Mouse (Mus musculus) kidney, adult 2 months (tissue): Measurements from ENCODE around the gene Ankdd1a. TPM values are rescaled to one million over a fixed set of nuclear protein-coding genes. Genes with fewer than 3 reads are reported as not detected.

Experiments used
- DNase-seq: peaks from one replicate; pipeline ENCODE4 v3.0.0; 2021
- H3K27ac ChIP-seq: fragments of 200-500 bp; 2 replicates; pipeline ENCODE4 v1.5.1; 2012; ENCODE audit warnings: low read depth, low read length, control low read depth, inconsistent platforms; ENCODE audit not compliant: insufficient read depth
- H3K27me3 ChIP-seq: fragments of 200-500 bp; replicated peaks from 2 replicates; pipeline ENCODE4 v1.6.1; 2012; ENCODE audit warnings: mild to moderate bottlenecking, moderate library complexity, low read length, inconsistent platforms; ENCODE audit not compliant: control insufficient read depth, insufficient read depth
- H3K36me3 ChIP-seq: fragments of 200-500 bp; 2 replicates; pipeline ENCODE4 v1.6.1; 2012; ENCODE audit warnings: mild to moderate bottlenecking, moderate library complexity, low read length, inconsistent platforms; ENCODE audit not compliant: control insufficient read depth, insufficient read depth
- H3K4me1 ChIP-seq: fragments of 200-500 bp; 2 replicates; pipeline ENCODE4 v1.6.1; 2011; ENCODE audit warnings: low read length; ENCODE audit not compliant: control insufficient read depth, insufficient read depth
- H3K4me3 ChIP-seq: fragments of 200-500 bp; 2 replicates; pipeline ENCODE4 v1.5.1; 2011; ENCODE audit warnings: mild to moderate bottlenecking, low read depth, low read length, control low read depth; ENCODE audit not compliant: insufficient read depth
- CTCF ChIP-seq: fragments of 200-500 bp; conservative IDR thresholded peaks from 2 replicates; pipeline ENCODE4 v1.5.1; 2011; ENCODE audit warnings: low read depth, mild to moderate bottlenecking, control low read depth, low read length, moderate library complexity, mixed read lengths; ENCODE audit not compliant: insufficient read depth, insufficient read length
- POLR2A ChIP-seq: fragments of 200-500 bp; IDR thresholded peaks from one replicate; pipeline ENCODE4 v1.6.1; 2011; ENCODE audit warnings: low read depth, low read length, control low read depth
- WGBS: fragments of 180-500 bp; shearing (Covaris S2); methylation state at CpG from one replicate; pipeline ENCODE4 v1.1.7; 2018; 5-methylcytosine and 5-hydroxymethylcytosine counted together
- polyA plus RNA-seq: library from polyadenylated mRNA; depleted of rRNA; stranded (reverse); fragments of >200 nt; gene quantifications from 2 replicates; pipeline ENCODE4 v1.2.3, GENCODE M21; 2012

Ankdd1a gene
- polyA plus RNA-seq, 1 experiment, result 0.06 TPM

- no peaks in the 10 kb centered on the region for H3K27me3 ChIP-seq
- TF ChIP-seq POLR2A, result no peak
- TF ChIP-seq CTCF, result no peak
- 92% methylated on average over 6 of the region's 6 CpGs for WGBS
- DNase-seq, result no peak
- no peak overlapping the region for H3K27ac ChIP-seq
- no peaks in the 10 kb centered on the region for H3K4me1 ChIP-seq
- no peak overlapping the region for H3K4me3 ChIP-seq
- no peaks in the 10 kb centered on the region for H3K36me3 ChIP-seq
These were observed 38.8 kb upstream of the Ankdd1a start for GRCm38 (mm10) chr9:65558806-65559205.

- Histone ChIP-seq H3K27me3 (no peaks in the 10 kb centered on the region), H3K27ac (no peak overlapping the region), H3K36me3 (no peaks in the 10 kb centered on the region), H3K4me1 (no peaks in the 10 kb centered on the region), H3K4me3 (no peak overlapping the region)
- DNase-seq, result no peak
- 94% methylated on average over 5 of the region's 5 CpGs for WGBS
- TF ChIP-seq CTCF, result no peak
- no peak for TF ChIP-seq POLR2A
These were observed 37.0 kb upstream of the Ankdd1a start for GRCm38 (mm10) chr9:65556979-65557378.

- Histone ChIP-seq H3K36me3 (no peaks in the 10 kb centered on the region), H3K27me3 (no peaks in the 10 kb centered on the region), H3K4me3 (no peak overlapping the region), H3K27ac (no peak overlapping the region), H3K4me1 (no peaks in the 10 kb centered on the region)
- 96% methylated on average over 8 of the region's 8 CpGs for WGBS
- no peak for TF ChIP-seq CTCF
- TF ChIP-seq POLR2A, result no peak
- no peak for DNase-seq
These were observed 36.4 kb upstream of the Ankdd1a start for GRCm38 (mm10) chr9:65556349-65556748.

- no peaks in the 10 kb centered on the region for H3K36me3 ChIP-seq
- DNase-seq, result no peak
- no peaks in the 10 kb centered on the region for H3K27me3 ChIP-seq
- no peak overlapping the region for H3K4me3 ChIP-seq
- no peak for TF ChIP-seq POLR2A
- TF ChIP-seq CTCF, result no peak
- no peak overlapping the region for H3K27ac ChIP-seq
- no peaks in the 10 kb centered on the region for H3K4me1 ChIP-seq
- WGBS, result 80% methylated on average over 4 of the region's 4 CpGs
These were observed 35.6 kb upstream of the Ankdd1a start for GRCm38 (mm10) chr9:65555621-65556020.

- WGBS, result 25% methylated on average over 5 of the region's 5 CpGs
- DNase-seq, result peak; percentile 32
- H3K27ac ChIP-seq, result no peak overlapping the region
- no peaks in the 10 kb centered on the region for H3K27me3 ChIP-seq
- H3K4me1 ChIP-seq, result no peaks in the 10 kb centered on the region
- no peaks in the 10 kb centered on the region for H3K36me3 ChIP-seq
- TF ChIP-seq CTCF, result no peak
- H3K4me3 ChIP-seq, result no peak overlapping the region
These were observed 35.0 kb upstream of the Ankdd1a start for GRCm38 (mm10) chr9:65555001-65555405.

- Histone ChIP-seq H3K27ac (no peak overlapping the region), H3K36me3 (no peaks in the 10 kb centered on the region), H3K4me3 (no peak overlapping the region), H3K27me3 (no peaks in the 10 kb centered on the region), H3K4me1 (no peaks in the 10 kb centered on the region)
- no peak for DNase-seq
- 94% methylated on average over 2 of the region's 2 CpGs for WGBS
- TF ChIP-seq POLR2A, result no peak
- TF ChIP-seq CTCF, result no peak
These were observed 32.7 kb upstream of the Ankdd1a start for GRCm38 (mm10) chr9:65552711-65553110.

- H3K27ac ChIP-seq, result peak overlapping the region; percentile 39; the same call in 1 of the 2 replicates
- no peaks in the 10 kb centered on the region for H3K36me3 ChIP-seq
- no peaks in the 10 kb centered on the region for H3K27me3 ChIP-seq
- H3K4me3 ChIP-seq, result no peak overlapping the region
- TF ChIP-seq CTCF (no peak), POLR2A (no peak)
- H3K4me1 ChIP-seq, result no peaks in the 10 kb centered on the region
- WGBS, result 59% methylated on average over 5 of the region's 5 CpGs
- DNase-seq, result peak; percentile 70
These were observed 32.1 kb upstream of the Ankdd1a start for GRCm38 (mm10) chr9:65552141-65552540.

GRCm38 (mm10) chr9:65551035-65551434 is 31.0 kb upstream of the Ankdd1a start:
- Histone ChIP-seq H3K27me3 (no peaks in the 10 kb centered on the region), H3K36me3 (no peaks in the 10 kb centered on the region), H3K4me1 (no peaks in the 10 kb centered on the region), H3K27ac (peak overlapping the region; percentile 59), H3K4me3 (no peak overlapping the region)
- no peak for TF ChIP-seq POLR2A
- TF ChIP-seq CTCF, result no peak
- DNase-seq, result peak; percentile 78
- WGBS, result 46% methylated on average over 5 of the region's 5 CpGs
